Mouse (Mus musculus) thymus, adult 2 months (tissue): ENCODE data around the gene Myh13.

Experiments
- CTCF ChIP-seq: fragments of 200-500 bp; IDR thresholded peaks from 2 replicates; pipeline ENCODE4 v1.5.1; 2012; ENCODE audit warnings: mild to moderate bottlenecking, control low read depth, low read length, moderate library complexity, borderline replicate concordance; ENCODE audit not compliant: control insufficient read depth, poor library complexity, insufficient read depth; ENCODE audit errors: extremely low read depth
- POLR2A ChIP-seq: fragments of 200-500 bp; IDR thresholded peaks from 2 replicates; pipeline ENCODE4 v1.6.1; 2012; ENCODE audit warnings: mild to moderate bottlenecking, low read length, control low read depth, moderate library complexity; ENCODE audit not compliant: control insufficient read depth, poor library complexity, insufficient read depth; ENCODE audit errors: extremely low read depth

DNA sequence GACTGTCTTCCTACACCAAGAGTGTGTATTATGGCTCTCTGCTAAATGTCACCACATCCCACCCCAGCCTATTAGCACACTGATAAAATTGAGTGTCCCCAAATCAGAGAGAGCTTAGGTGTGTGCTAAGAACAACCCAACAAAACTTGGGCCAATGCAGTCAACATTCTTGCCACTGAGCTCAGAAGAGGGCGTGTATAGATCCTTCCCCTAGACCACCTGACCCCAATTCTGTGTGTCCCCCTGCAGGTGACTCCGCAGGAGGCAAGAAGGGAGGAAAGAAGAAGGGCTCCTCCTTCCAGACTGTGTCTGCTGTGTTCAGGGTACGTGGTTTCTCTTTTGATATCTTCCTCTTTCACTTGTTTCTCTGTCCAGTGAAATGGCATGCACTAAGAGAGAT is 23.1 kb downstream of the Myh13 start:
- no peak for TF ChIP-seq CTCF
- TF ChIP-seq POLR2A, result no peak
